Mouse (Mus musculus) E14TG2a.4 (cell line): ENCODE measurements around the gene Bglap2.

Experiments
- CTCF ChIP-seq: conservative IDR thresholded peaks from 2 replicates; pipeline ENCODE4 v1.5.1; 2014; ENCODE audit warnings: low read length
- NANOG ChIP-seq: IDR thresholded peaks from 2 replicates; pipeline ENCODE4 v1.6.1; 2014; ENCODE audit warnings: borderline replicate concordance, low read length, mixed read lengths
- POU5F1 ChIP-seq: IDR thresholded peaks from 2 replicates; pipeline ENCODE4 v1.6.1; 2014; ENCODE audit warnings: low read length, borderline replicate concordance

GRCm38 (mm10) chr3:88425330-88425689, 46.8 kb upstream of the Bglap2 start:
- TF ChIP-seq CTCF (no peak), NANOG (no peak), POU5F1 (no peak)
